Mouse (Mus musculus): ENCODE data around the gene Acsl3.

DNA sequence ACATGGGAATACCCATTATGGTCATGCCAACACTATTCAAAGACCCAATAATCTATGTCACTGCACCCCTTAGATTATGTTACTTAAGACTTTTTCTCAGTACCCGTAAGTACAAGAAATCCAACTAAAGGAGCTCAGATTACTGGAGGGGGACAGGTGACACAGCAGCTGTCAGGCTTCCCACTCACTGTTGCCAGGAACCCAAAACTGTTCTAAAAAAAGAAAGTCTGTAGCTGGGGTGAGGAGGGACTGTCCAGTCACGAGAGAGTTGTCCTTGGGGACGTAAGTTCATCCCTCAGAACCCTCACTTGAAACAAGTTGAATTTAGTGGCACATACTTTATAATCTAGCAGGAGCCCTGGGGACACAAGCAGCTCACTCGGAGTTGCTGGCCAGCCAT is 46.6 kb upstream of the Acsl3 start:
- TF ChIP-seq CTCF (IDR thresholded peaks at IDR 0.05; ENCODE audit: control insufficient read depth, insufficient read depth, insufficient replicate concordance, low read depth, low read length) (no peak), POLR2A (IDR thresholded peaks at IDR 0.05; ENCODE audit: control insufficient read depth, low read depth, low read length) (no peak)

Measured in testis, adult 2 months (tissue).